Mouse (Mus musculus): ENCODE data around the gene Wipi2. TPM values are rescaled to one million over a fixed set of nuclear protein-coding genes. Genes with fewer than 3 reads are reported as not detected.

The Wipi2 gene
- polyA plus RNA-seq, 1 experiment, result 60.6 TPM

GRCm38 (mm10) chr5:142629663-142630025 is 2.1 kb downstream of the Wipi2 start:
- Histone ChIP-seq H3K27me3 (ENCODE audit: control insufficient read depth, insufficient read depth, low read length) (no peaks in the 10 kb centered on the region), H3K4me3 (ENCODE audit: control insufficient read depth, low read depth, low read length) (peak overlapping the region; percentile 93), H3K27ac (ENCODE audit: control insufficient read depth, insufficient read depth, low read depth, low read length) (peak overlapping the region; percentile 75), H3K4me1 (ENCODE audit: control insufficient read depth, insufficient read depth, low read length) (peaks cover 11% of the 10 kb centered on the region), H3K36me3 (ENCODE audit: control insufficient read depth, insufficient read depth, low read length) (peaks cover 2% of the 10 kb centered on the region)
- TF ChIP-seq CTCF (IDR thresholded peaks at IDR 0.05; ENCODE audit: control insufficient read depth, insufficient read depth, insufficient replicate concordance, low read depth, low read length) (no peak), POLR2A (IDR thresholded peaks at IDR 0.05; ENCODE audit: control insufficient read depth, low read depth, low read length) (no peak; the same call in 1 of the 2 replicates)

GRCm38 (mm10) chr5:142630224-142630623 is 2.7 kb downstream of the Wipi2 start:
- TF ChIP-seq CTCF (IDR thresholded peaks at IDR 0.05; ENCODE audit: control insufficient read depth, insufficient read depth, insufficient replicate concordance, low read depth, low read length), result no peak
- TF ChIP-seq POLR2A (IDR thresholded peaks at IDR 0.05; ENCODE audit: control insufficient read depth, low read depth, low read length), result no peak
- peak overlapping the region; percentile 93 for H3K4me3 ChIP-seq (ENCODE audit: control insufficient read depth, low read depth, low read length)

GRCm38 (mm10) chr5:142637823-142638222 is 10.3 kb downstream of the Wipi2 start:
- no peak overlapping the region for H3K27ac ChIP-seq (ENCODE audit: control insufficient read depth, insufficient read depth, low read depth, low read length)
- no peaks in the 10 kb centered on the region for H3K4me1 ChIP-seq (ENCODE audit: control insufficient read depth, insufficient read depth, low read length)
- TF ChIP-seq POLR2A (IDR thresholded peaks at IDR 0.05; ENCODE audit: control insufficient read depth, low read depth, low read length) (no peak), CTCF (IDR thresholded peaks at IDR 0.05; ENCODE audit: control insufficient read depth, insufficient read depth, insufficient replicate concordance, low read depth, low read length) (no peak)
- no peaks in the 10 kb centered on the region for H3K27me3 ChIP-seq (ENCODE audit: control insufficient read depth, insufficient read depth, low read length)
- H3K4me3 ChIP-seq (ENCODE audit: control insufficient read depth, low read depth, low read length), result no peak overlapping the region
- H3K36me3 ChIP-seq (ENCODE audit: control insufficient read depth, insufficient read depth, low read length), result peaks cover 4% of the 10 kb centered on the region

More at GRCm38 (mm10) chr5:142630224-142630623, 2.7 kb downstream of the Wipi2 start:
- Histone ChIP-seq H3K4me1 (ENCODE audit: control insufficient read depth, insufficient read depth, low read length) (peaks cover 11% of the 10 kb centered on the region), H3K36me3 (ENCODE audit: control insufficient read depth, insufficient read depth, low read length) (peaks cover 2% of the 10 kb centered on the region), H3K27ac (ENCODE audit: control insufficient read depth, insufficient read depth, low read depth, low read length) (peak overlapping the region; percentile 75), H3K27me3 (ENCODE audit: control insufficient read depth, insufficient read depth, low read length) (no peaks in the 10 kb centered on the region)

GRCm38 (mm10) chr5:142640088-142640487 is 12.6 kb downstream of the Wipi2 start:
- H3K27me3 ChIP-seq (ENCODE audit: control insufficient read depth, insufficient read depth, low read length), result no peaks in the 10 kb centered on the region
- no peak overlapping the region for H3K4me3 ChIP-seq (ENCODE audit: control insufficient read depth, low read depth, low read length)
- H3K4me1 ChIP-seq (ENCODE audit: control insufficient read depth, insufficient read depth, low read length), result no peaks in the 10 kb centered on the region
- TF ChIP-seq CTCF (IDR thresholded peaks at IDR 0.05; ENCODE audit: control insufficient read depth, insufficient read depth, insufficient replicate concordance, low read depth, low read length) (no peak), POLR2A (IDR thresholded peaks at IDR 0.05; ENCODE audit: control insufficient read depth, low read depth, low read length) (no peak)
- no peak overlapping the region for H3K27ac ChIP-seq (ENCODE audit: control insufficient read depth, insufficient read depth, low read depth, low read length)
- H3K36me3 ChIP-seq (ENCODE audit: control insufficient read depth, insufficient read depth, low read length), result peaks cover 2% of the 10 kb centered on the region; the same call in 1 of the 2 replicates

GRCm38 (mm10) chr5:142641331-142642051 is 14.0 kb downstream of the Wipi2 start:
- Histone ChIP-seq H3K27me3 (ENCODE audit: control insufficient read depth, insufficient read depth, low read length) (no peaks in the 10 kb centered on the region), H3K4me3 (ENCODE audit: control insufficient read depth, low read depth, low read length) (no peak overlapping the region), H3K36me3 (ENCODE audit: control insufficient read depth, insufficient read depth, low read length) (peaks cover under 1% of the 10 kb centered on the region; the same call in 1 of the 2 replicates), H3K4me1 (ENCODE audit: control insufficient read depth, insufficient read depth, low read length) (no peaks in the 10 kb centered on the region), H3K27ac (ENCODE audit: control insufficient read depth, insufficient read depth, low read depth, low read length) (no peak overlapping the region)
- TF ChIP-seq POLR2A (IDR thresholded peaks at IDR 0.05; ENCODE audit: control insufficient read depth, low read depth, low read length), result no peak
- TF ChIP-seq CTCF (IDR thresholded peaks at IDR 0.05; ENCODE audit: control insufficient read depth, insufficient read depth, insufficient replicate concordance, low read depth, low read length), result no peak

GRCm38 (mm10) chr5:142648162-142648561 is 20.7 kb downstream of the Wipi2 start:
- Histone ChIP-seq H3K36me3 (ENCODE audit: control insufficient read depth, insufficient read depth, low read length) (no peaks in the 10 kb centered on the region; the same call in 1 of the 2 replicates), H3K4me1 (ENCODE audit: control insufficient read depth, insufficient read depth, low read length) (no peaks in the 10 kb centered on the region), H3K4me3 (ENCODE audit: control insufficient read depth, low read depth, low read length) (no peak overlapping the region), H3K27ac (ENCODE audit: control insufficient read depth, insufficient read depth, low read depth, low read length) (no peak overlapping the region), H3K27me3 (ENCODE audit: control insufficient read depth, insufficient read depth, low read length) (no peaks in the 10 kb centered on the region)
- no peak for TF ChIP-seq POLR2A (IDR thresholded peaks at IDR 0.05; ENCODE audit: control insufficient read depth, low read depth, low read length)
- no peak for TF ChIP-seq CTCF (IDR thresholded peaks at IDR 0.05; ENCODE audit: control insufficient read depth, insufficient read depth, insufficient replicate concordance, low read depth, low read length)

- Histone ChIP-seq H3K27me3 (ENCODE audit: control insufficient read depth, insufficient read depth, low read length) (no peaks in the 10 kb centered on the region), H3K4me1 (ENCODE audit: control insufficient read depth, insufficient read depth, low read length) (no peaks in the 10 kb centered on the region), H3K27ac (ENCODE audit: control insufficient read depth, insufficient read depth, low read depth, low read length) (no peak overlapping the region), H3K4me3 (ENCODE audit: control insufficient read depth, low read depth, low read length) (no peak overlapping the region), H3K36me3 (ENCODE audit: control insufficient read depth, insufficient read depth, low read length) (no peaks in the 10 kb centered on the region; the same call in 1 of the 2 replicates)
- TF ChIP-seq CTCF (IDR thresholded peaks at IDR 0.05; ENCODE audit: control insufficient read depth, insufficient read depth, insufficient replicate concordance, low read depth, low read length), result no peak
- no peak for TF ChIP-seq POLR2A (IDR thresholded peaks at IDR 0.05; ENCODE audit: control insufficient read depth, low read depth, low read length)
Observed at GRCm38 (mm10) chr5:142649460-142650050, 22.1 kb downstream of the Wipi2 start.
